Mouse (Mus musculus): ENCODE results near the gene Lmx1a. TPM values are rescaled to one million over a fixed set of nuclear protein-coding genes. Genes with fewer than 3 reads are reported as not detected.

The Lmx1a gene
- polyA plus RNA-seq, 1 experiment: not detected

- no peak overlapping the region for H3K4me3 ChIP-seq
- no peaks in the 10 kb centered on the region for H3K36me3 ChIP-seq (ENCODE audit: control insufficient read depth, insufficient read depth)
- H3K4me2 ChIP-seq (ENCODE audit: low read depth): no peak overlapping the region
- TF ChIP-seq TCF3 (IDR thresholded peaks at IDR 0.05; ENCODE audit: insufficient read length, low read depth): no peak
- TF ChIP-seq MAX (IDR thresholded peaks at IDR 0.05; ENCODE audit: low read depth): no peak
- no peak for TF ChIP-seq MYOG (IDR thresholded peaks at IDR 0.05; ENCODE audit: control insufficient read depth in 1 of 3, insufficient read depth in 1 of 3, insufficient read length in 2 of 3, low read depth in 2 of 3)
- no peak for TF ChIP-seq POLR2AphosphoS2 (IDR thresholded peaks at IDR 0.05; ENCODE audit: insufficient read length, low read depth)
- no peak for TF ChIP-seq MYOD1 (IDR thresholded peaks at IDR 0.05; ENCODE audit: control insufficient read depth in 1 of 3, insufficient read length in 2 of 3, low read depth in 2 of 3)
- TF ChIP-seq TCF12 (IDR thresholded peaks at IDR 0.05; ENCODE audit: insufficient read depth, poor library complexity, severe bottlenecking): no peak
- no peak for TF ChIP-seq REST (IDR thresholded peaks at IDR 0.05; ENCODE audit: insufficient read depth, insufficient read length)
- TF ChIP-seq CEBPB (IDR thresholded peaks at IDR 0.05; ENCODE audit: insufficient read depth, poor library complexity, severe bottlenecking): no peak
- TF ChIP-seq USF1 (IDR thresholded peaks at IDR 0.05; ENCODE audit: low read depth): no peak
- TF ChIP-seq POLR2A (IDR thresholded peaks at IDR 0.05; ENCODE audit: insufficient read length, low read depth): no peak
- no peak for TF ChIP-seq E2F4 (IDR thresholded peaks at IDR 0.05; ENCODE audit: insufficient read depth)
- H3K27me3 ChIP-seq (ENCODE audit: control insufficient read depth, insufficient read depth, insufficient read length): no peaks in the 10 kb centered on the region
- H3K79me2 ChIP-seq (ENCODE audit: control insufficient read depth, insufficient read depth): no peaks in the 10 kb centered on the region
- H3ac ChIP-seq (ENCODE audit: control insufficient read depth, insufficient read length): no peak overlapping the region
Measured at GRCm38 (mm10) chr1:167770457-167770856, 81.4 kb downstream of the Lmx1a start.

- Histone ChIP-seq H3K4me2 (ENCODE audit: low read depth) (no peak overlapping the region), H3K36me3 (ENCODE audit: control insufficient read depth, insufficient read depth) (no peaks in the 10 kb centered on the region), H3ac (ENCODE audit: control insufficient read depth, insufficient read length) (no peak overlapping the region), H3K4me3 (no peak overlapping the region), H3K27me3 (ENCODE audit: control insufficient read depth, insufficient read depth, insufficient read length) (no peaks in the 10 kb centered on the region), H3K79me2 (ENCODE audit: control insufficient read depth, insufficient read depth) (no peaks in the 10 kb centered on the region)
- TF ChIP-seq E2F4 (IDR thresholded peaks at IDR 0.05; ENCODE audit: insufficient read depth) (no peak), TCF3 (IDR thresholded peaks at IDR 0.05; ENCODE audit: insufficient read length, low read depth) (no peak), MYOG (IDR thresholded peaks at IDR 0.05; ENCODE audit: control insufficient read depth in 1 of 3, insufficient read depth in 1 of 3, insufficient read length in 2 of 3, low read depth in 2 of 3) (no peak), CEBPB (IDR thresholded peaks at IDR 0.05; ENCODE audit: insufficient read depth, poor library complexity, severe bottlenecking) (no peak), TCF12 (IDR thresholded peaks at IDR 0.05; ENCODE audit: insufficient read depth, poor library complexity, severe bottlenecking) (no peak), POLR2A (IDR thresholded peaks at IDR 0.05; ENCODE audit: insufficient read length, low read depth) (no peak), REST (IDR thresholded peaks at IDR 0.05; ENCODE audit: insufficient read depth, insufficient read length) (no peak)
Measured at GRCm38 (mm10) chr1:167779766-167780488, 90.9 kb downstream of the Lmx1a start.

- no peaks in the 10 kb centered on the region for H3K79me2 ChIP-seq (ENCODE audit: control insufficient read depth, insufficient read depth)
- no peaks in the 10 kb centered on the region for H3K36me3 ChIP-seq (ENCODE audit: control insufficient read depth, insufficient read depth)
- H3K27me3 ChIP-seq (ENCODE audit: control insufficient read depth, insufficient read depth, insufficient read length): peaks cover 5% of the 10 kb centered on the region
- H3ac ChIP-seq (ENCODE audit: control insufficient read depth, insufficient read length): no peak overlapping the region
- H3K4me3 ChIP-seq: no peak overlapping the region
- TF ChIP-seq MYOG (IDR thresholded peaks at IDR 0.05; ENCODE audit: control insufficient read depth in 1 of 3, insufficient read depth in 1 of 3, insufficient read length in 2 of 3, low read depth in 2 of 3) (no peak), TCF12 (IDR thresholded peaks at IDR 0.05; ENCODE audit: insufficient read depth, poor library complexity, severe bottlenecking) (no peak)
- H3K4me2 ChIP-seq (ENCODE audit: low read depth): no peak overlapping the region
Measured at GRCm38 (mm10) chr1:167781787-167782484, 92.9 kb downstream of the Lmx1a start.

DNA sequence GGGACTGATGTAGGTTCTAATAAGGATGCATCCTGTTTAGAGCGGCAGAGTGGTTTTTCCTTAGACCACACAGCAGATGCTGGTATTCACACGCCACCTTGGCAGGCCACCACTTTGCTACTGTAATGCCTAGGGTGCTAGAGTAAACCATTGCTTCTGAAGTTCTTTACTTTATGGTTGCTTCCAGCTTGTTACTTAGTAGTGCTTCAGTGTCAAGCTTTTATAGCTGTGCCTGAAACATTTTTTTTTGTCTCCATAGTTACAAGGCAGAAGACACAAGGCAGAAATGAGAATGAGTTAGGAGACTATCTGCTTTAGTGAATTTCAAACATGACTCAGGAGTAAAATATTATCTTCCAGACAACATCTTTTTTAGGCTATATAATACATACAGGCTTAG, 95.0 kb downstream of the Lmx1a start:
- no peak for TF ChIP-seq TCF3 (IDR thresholded peaks at IDR 0.05; ENCODE audit: insufficient read length, low read depth)
- no peak for TF ChIP-seq SRF (IDR thresholded peaks at IDR 0.05; ENCODE audit: control insufficient read depth, insufficient read length, low read depth)
- no peak for TF ChIP-seq POLR2A (IDR thresholded peaks at IDR 0.05; ENCODE audit: insufficient read length, low read depth)
- Histone ChIP-seq H3ac (ENCODE audit: control insufficient read depth, insufficient read length) (no peak overlapping the region), H3K36me3 (ENCODE audit: control insufficient read depth, insufficient read depth) (no peaks in the 10 kb centered on the region), H3K4me2 (ENCODE audit: low read depth) (no peak overlapping the region), H3K4me3 (no peak overlapping the region), H3K79me2 (ENCODE audit: control insufficient read depth, insufficient read depth) (no peaks in the 10 kb centered on the region), H3K27me3 (ENCODE audit: control insufficient read depth, insufficient read depth, insufficient read length) (peaks cover 5% of the 10 kb centered on the region)

DNA sequence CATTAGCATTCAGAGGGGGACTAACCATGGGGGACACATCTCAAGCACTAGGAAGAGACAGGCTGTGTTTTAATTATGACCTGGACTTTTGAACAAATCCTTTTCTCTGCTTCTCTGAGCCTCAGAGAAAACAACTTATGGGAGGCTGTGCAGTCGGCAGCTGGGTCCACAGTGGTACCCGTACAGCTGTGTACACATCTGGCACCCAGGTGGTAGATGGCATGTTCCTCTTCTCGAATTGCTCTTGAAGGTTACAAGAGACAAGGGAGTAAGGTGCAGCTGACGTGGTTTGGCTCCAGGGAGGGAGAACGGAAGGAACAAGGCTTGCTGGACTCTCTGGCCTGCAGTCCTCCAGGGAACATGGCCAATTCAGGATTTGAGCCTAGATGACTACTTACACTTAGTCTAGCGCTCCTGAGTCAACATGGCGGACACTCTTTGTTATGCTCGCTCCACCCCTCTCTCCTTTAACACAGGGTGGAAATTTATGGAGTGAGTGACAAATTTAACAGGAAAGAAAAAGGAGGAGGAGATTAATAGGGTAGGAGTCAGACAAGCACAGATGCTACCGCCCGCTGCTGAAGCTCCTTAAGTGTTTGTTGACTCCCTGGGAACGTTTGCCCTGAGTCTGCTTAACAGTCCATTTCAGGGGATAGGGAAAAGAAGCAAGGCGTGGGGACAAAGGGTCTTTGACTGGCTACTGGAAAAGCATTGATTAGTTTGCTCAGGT, 99.8 kb downstream of the Lmx1a start:
- H3ac ChIP-seq (ENCODE audit: control insufficient read depth, insufficient read length): no peak overlapping the region
- H3K27me3 ChIP-seq (ENCODE audit: control insufficient read depth, insufficient read depth, insufficient read length): peaks cover 5% of the 10 kb centered on the region
- TF ChIP-seq CEBPB (IDR thresholded peaks at IDR 0.05; ENCODE audit: insufficient read depth, poor library complexity, severe bottlenecking) (no peak), POLR2AphosphoS2 (IDR thresholded peaks at IDR 0.05; ENCODE audit: insufficient read length, low read depth) (no peak), E2F4 (IDR thresholded peaks at IDR 0.05; ENCODE audit: insufficient read depth) (no peak), SRF (IDR thresholded peaks at IDR 0.05; ENCODE audit: control insufficient read depth, insufficient read length, low read depth) (no peak), MAX (IDR thresholded peaks at IDR 0.05; ENCODE audit: low read depth) (no peak), REST (IDR thresholded peaks at IDR 0.05; ENCODE audit: insufficient read depth, insufficient read length) (no peak), POLR2A (IDR thresholded peaks at IDR 0.05; ENCODE audit: insufficient read length, low read depth) (no peak), TCF12 (IDR thresholded peaks at IDR 0.05; ENCODE audit: insufficient read depth, poor library complexity, severe bottlenecking) (no peak), MYOD1 (IDR thresholded peaks at IDR 0.05; ENCODE audit: control insufficient read depth in 1 of 3, insufficient read length in 2 of 3, low read depth in 2 of 3) (no peak), USF1 (IDR thresholded peaks at IDR 0.05; ENCODE audit: low read depth) (no peak), TCF3 (IDR thresholded peaks at IDR 0.05; ENCODE audit: insufficient read length, low read depth) (no peak), MYOG (IDR thresholded peaks at IDR 0.05; ENCODE audit: control insufficient read depth in 1 of 3, insufficient read depth in 1 of 3, insufficient read length in 2 of 3, low read depth in 2 of 3) (no peak)
- H3K4me2 ChIP-seq (ENCODE audit: low read depth): no peak overlapping the region
- H3K4me3 ChIP-seq: no peak overlapping the region
- H3K36me3 ChIP-seq (ENCODE audit: control insufficient read depth, insufficient read depth): no peaks in the 10 kb centered on the region
- no peaks in the 10 kb centered on the region for H3K79me2 ChIP-seq (ENCODE audit: control insufficient read depth, insufficient read depth)
